Mouse (Mus musculus): ENCODE measurements around the gene Ptprs.

GRCm38 (mm10) chr17:56444771-56445170 is 31.5 kb downstream of the Ptprs start:
- TF ChIP-seq POLR2A (IDR thresholded peaks at IDR 0.05; ENCODE audit: borderline replicate concordance, insufficient read depth, low read length) = no peak
- TF ChIP-seq CTCF (IDR thresholded peaks at IDR 0.05; ENCODE audit: borderline replicate concordance, insufficient read depth, low read depth, low read length) = no peak
